Mouse (Mus musculus) E14TG2a.4 (cell line): ENCODE measurements around the gene Bcl7c.

Experiments used
- CTCF ChIP-seq: conservative IDR thresholded peaks from 2 replicates; pipeline ENCODE4 v1.5.1; 2014; ENCODE audit warnings: low read length
- NANOG ChIP-seq: IDR thresholded peaks from 2 replicates; pipeline ENCODE4 v1.6.1; 2014; ENCODE audit warnings: borderline replicate concordance, low read length, mixed read lengths
- POU5F1 ChIP-seq: IDR thresholded peaks from 2 replicates; pipeline ENCODE4 v1.6.1; 2014; ENCODE audit warnings: low read length, borderline replicate concordance

GRCm38 (mm10) chr7:127714816-127715215 lies 6.1 kb upstream of the Bcl7c start:
- TF ChIP-seq NANOG = no peak
- no peak for TF ChIP-seq CTCF
- TF ChIP-seq POU5F1 = no peak
